Mouse (Mus musculus) kidney, adult 11 months (tissue): ENCODE results near the gene Gemin2.

ENCODE experiments used
- DNase-seq: peaks from one replicate; pipeline ENCODE4 v3.0.0; 2022

The Gemin2 gene

GRCm38 (mm10) chr12:59060322-59060721, 47.1 kb downstream of the Gemin2 start:
- DNase-seq = no peak

- peak; percentile 72 for DNase-seq
Measured at GRCm38 (mm10) chr12:59060993-59061595, 47.9 kb downstream of the Gemin2 start, which contains the start of gene Trappc6b. TSS of gene Trappc6b (minus strand) at chr12:59061472.

- no peak for DNase-seq
Measured at GRCm38 (mm10) chr12:59064837-59065236, 51.6 kb downstream of the Gemin2 start.

- DNase-seq = no peak
Measured at GRCm38 (mm10) chr12:59065776-59066175, 52.6 kb downstream of the Gemin2 start.

GRCm38 (mm10) chr12:59066448-59067077, 53.4 kb downstream of the Gemin2 start, which contains the start of gene Pnn:
TSS of gene Pnn (plus strand) at chr12:59066884.
- DNase-seq = peak; percentile 98

- no peak for DNase-seq
Measured at GRCm38 (mm10) chr12:59067095-59067494, 53.9 kb downstream of the Gemin2 start.

- DNase-seq = no peak
Measured at GRCm38 (mm10) chr12:59068791-59069190, 55.6 kb downstream of the Gemin2 start.

- no peak for DNase-seq
Measured at GRCm38 (mm10) chr12:59072286-59072685, 59.1 kb downstream of the Gemin2 start.

GRCm38 (mm10) chr12:59074052-59074451, 60.9 kb downstream of the Gemin2 start:
- no peak for DNase-seq

GRCm38 (mm10) chr12:59076996-59077395, 63.8 kb downstream of the Gemin2 start:
- no peak for DNase-seq

- DNase-seq = no peak
Measured at GRCm38 (mm10) chr12:59077883-59078282, 64.7 kb downstream of the Gemin2 start.
